Mouse (Mus musculus): ENCODE data around the gene Rdh16f2.
"Not testable (repeated sequence)": the region's sequence is repeated elsewhere in the genome, so short reads cannot be mapped to it uniquely, and the experiment has no call there.

The Rdh16f2 gene

DNA sequence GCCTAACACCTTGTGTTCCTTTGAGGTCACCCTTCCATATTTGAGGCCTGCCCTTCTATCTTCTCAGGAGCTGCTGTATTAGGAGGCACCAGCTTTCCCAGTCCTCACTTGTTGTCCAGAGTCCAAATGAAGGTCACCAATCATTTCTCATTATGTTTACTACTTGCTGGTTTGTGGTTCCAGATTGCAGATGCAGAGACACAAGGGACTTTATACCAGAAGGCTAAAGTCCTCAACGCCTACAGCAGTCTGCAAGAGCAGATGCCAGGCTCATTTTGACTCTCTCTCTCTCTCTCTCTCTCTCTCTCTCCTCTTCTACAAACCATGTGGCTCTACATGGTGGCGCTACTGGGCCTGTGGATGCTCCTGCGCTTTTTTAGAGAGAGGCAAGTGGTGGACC, at the start of gene Rdh16f2:
Gene Rdh16f2, plus strand, starts transcription at position 243 of the 400 bp plus-strand sequence.
- no peak for DNase-seq (ENCODE audit: low spot score)

DNA sequence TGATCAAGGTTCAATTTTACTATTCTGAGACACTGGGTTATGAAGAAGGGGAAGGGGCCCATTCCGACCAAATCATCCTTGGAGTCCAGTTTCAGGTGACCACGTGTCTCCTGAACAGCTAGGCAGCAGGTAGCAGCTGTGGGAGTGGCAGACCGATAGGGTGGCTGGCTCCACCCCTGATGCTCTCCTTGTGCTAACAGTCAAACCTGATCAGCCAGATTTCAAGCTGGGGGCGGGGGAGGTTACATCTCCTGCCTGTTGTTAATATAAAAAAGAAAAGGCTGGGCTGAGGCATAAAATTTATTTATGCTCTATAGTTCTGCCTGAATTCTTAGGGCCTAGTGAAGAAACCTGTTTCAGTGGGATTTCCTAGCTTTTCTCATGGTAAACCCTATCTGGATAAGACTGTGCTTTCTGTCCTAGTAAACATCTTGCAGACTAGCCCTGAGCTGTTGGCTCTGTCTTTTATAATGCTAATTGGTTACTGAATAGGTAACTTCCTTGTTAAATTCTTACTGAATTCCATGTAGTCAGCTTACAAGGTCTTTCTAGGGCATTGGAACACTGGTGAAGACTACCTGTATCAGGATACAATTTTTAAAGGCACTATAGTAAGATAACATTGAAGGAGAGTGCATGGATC, 48.9 kb upstream of the Rdh16f2 start:
- not testable (repeated sequence) for DNase-seq (ENCODE audit: low spot score)

DNA sequence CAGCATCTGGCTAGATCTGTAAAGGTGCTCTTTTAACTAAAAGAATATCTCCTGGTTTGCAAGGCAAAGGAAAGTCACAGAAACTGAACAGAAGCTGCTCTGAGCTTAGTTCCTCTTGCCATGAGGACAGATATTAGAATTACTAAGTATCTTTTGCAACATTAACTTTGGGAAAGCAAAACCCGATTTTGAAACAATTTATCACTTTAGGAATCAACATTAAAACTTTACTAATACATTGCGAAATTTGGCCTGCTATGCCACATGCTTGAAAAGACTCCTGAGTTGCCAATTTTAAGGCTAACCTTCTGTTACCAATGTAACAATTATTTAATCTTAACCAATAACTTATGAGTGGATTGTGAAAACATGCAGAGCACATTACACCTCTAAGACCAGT, 44.5 kb upstream of the Rdh16f2 start:
- DNase-seq (ENCODE audit: low spot score): not testable (repeated sequence)

DNA sequence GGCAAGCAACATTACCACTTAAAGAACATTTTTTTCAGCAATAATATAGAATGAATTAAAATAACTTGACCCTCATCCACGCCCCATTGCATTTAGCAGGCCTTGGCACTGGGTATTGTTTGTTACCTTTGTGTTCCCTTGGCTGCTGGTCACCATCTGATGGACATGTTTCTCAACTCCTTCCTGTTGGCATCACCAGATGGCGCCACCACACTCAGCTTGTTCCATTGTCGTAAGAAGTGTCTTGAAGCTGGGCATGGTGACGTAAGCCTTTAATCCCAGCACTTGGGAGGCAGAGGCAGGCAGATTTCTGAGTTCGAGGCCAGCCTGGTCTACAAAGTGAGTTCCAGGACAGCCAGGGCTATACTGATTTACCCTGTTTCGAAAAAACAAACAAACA, 40.9 kb upstream of the Rdh16f2 start:
- DNase-seq (ENCODE audit: low spot score): no peak

DNA sequence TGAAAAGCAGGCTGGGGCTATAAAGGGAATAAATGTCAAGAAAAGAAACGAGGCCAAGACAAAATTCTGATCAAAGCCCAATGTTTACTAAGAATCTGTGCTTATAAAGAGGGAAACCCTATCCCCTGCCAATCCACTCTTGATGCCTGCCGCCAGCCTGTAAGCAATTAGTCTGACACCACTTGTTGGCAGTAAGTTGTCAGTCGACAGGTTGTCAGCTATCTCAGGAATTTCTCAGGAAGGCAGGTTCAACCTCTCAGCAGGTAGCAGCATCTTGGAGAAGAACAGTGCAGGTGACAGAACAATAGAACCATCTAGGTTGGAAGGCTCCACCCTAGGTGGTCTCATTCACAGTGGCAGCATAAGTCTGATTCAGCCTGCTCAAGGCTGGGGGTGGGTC, 37.2 kb upstream of the Rdh16f2 start:
- no peak for DNase-seq (ENCODE audit: low spot score)

DNA sequence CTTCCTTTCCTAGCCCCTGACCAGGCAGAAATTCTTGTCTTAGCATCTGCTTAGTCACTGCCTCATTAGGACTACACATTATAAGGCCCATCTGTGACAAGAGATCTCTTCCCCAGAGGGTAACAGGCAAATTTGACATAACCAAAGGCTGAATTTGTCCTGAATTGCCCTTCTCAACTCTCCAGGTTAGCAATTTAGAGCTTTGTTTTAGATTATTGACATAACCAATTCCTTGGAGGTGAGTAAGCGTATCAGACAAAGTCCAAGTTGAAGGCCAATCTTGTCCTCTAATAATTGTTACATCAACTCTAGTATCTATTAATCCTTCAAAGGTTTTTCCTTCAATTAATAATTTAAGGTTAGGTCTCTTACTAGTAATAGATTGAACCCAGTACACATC, 32.1 kb upstream of the Rdh16f2 start:
- not testable (repeated sequence) for DNase-seq (ENCODE audit: low spot score)

DNA sequence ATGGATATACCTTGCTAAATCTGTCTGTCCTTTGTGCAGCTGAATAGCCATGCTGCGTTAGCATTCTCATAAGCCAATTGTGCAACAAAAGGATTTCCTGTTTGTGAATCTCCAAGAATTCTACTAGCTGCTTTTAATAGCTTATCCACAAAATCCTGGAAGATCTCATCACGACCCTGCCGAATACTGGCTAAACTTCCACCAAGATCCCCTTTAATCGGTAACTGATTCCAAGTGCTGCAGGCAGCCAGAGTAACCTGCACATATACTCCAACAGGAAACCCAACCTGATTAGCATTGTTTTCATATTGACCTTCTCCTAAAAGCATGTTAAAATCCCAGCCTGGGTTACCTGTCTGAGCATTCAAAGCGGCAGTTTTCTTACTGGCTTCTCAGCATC, 31.0 kb upstream of the Rdh16f2 start:
- DNase-seq (ENCODE audit: low spot score): no peak

DNA sequence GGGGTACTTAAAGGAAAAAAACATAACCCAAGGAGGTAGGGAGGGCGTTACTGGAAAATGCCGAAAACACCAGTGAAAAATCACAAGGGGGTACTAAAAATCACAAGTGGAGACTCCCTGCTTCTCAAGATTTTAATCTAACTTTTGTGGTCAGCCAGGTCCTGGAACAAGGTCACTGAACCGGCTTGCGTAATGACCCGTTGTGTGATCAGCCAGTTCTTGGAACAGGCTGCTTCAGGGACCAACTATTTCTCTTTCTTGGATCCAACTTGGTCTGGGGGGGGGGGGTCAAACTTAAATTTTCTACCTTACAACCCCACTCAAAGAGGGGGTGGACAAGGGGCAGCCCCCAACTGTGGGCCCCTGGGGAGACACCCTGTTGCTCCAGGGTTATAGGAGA, 28.5 kb upstream of the Rdh16f2 start:
- not testable (repeated sequence) for DNase-seq (ENCODE audit: low spot score)

DNA sequence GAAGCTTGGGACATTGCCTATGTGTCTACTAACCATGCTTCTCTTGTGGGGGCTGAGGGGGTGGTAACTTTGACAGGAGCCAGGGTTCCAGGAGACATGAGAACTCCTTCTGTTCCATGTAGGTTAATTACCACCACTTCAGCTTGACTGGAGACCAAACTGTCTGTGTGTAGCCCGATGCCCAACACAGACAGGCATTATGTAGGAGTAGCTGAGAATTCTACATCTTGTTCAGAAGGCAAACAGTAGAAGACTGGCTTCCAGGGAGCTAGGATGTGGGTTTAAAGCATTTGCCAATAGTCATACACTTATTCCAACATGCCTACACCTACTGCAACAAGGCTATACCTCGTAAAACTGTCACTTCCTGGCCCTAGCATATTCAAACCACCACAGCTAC, 27.7 kb upstream of the Rdh16f2 start:
- DNase-seq (ENCODE audit: low spot score): no peak

DNA sequence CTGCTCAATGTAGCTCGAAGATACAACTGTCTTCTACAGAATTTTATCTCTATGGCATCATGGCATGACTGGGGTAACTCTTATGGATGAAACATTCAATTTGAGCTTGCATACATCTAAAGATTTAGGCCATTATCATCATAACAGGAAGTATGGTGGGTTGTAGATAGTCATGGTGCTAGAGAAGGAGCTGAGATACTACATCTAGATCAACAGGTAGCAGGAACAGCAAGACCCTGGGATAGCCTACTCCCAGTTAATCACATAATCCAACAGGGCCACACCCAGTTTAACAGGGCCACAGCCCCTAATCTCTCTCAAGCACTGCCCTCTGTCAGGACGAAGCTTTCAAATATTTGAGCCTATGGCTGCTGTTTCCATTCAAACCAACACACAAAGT, 25.5 kb upstream of the Rdh16f2 start:
- no peak for DNase-seq (ENCODE audit: low spot score)

DNA sequence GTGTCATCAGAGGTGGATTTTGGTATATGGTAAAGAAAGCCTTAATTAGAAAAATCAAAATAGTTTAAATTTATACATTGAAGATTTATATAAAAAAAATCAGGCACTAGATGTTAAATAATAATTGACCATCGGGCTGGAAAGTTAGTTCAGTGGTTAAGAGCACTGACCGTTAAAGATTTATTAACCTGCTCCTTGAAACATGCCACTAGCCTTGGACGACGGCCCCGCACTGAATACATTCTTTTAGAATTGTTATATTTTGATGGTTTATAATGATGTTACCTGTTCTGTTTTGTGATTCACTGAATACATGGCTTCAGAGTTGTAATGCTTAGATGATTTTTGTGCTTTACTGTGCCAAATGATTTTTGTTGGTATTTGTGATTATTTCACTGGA, 20.3 kb upstream of the Rdh16f2 start:
- not testable (repeated sequence) for DNase-seq (ENCODE audit: low spot score)

DNA sequence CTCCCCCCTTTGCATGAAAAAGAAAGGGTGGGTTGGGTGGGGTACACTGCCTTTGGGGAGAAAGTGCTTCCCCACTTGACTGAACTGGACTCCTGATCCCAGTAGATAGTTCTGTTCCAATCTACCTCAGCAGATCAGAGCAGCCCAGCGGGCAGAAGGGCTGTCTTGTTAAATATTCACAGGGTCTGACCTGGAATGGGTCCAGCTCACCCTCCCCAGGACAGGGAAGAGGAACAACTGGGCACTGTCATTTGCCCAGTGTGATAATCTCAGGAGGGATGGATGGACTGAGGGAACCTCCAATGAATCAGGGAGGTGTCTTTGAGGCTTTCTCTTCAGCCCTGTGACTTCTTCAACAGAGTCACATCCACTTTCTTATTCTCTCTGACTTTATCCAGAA, 18.2 kb upstream of the Rdh16f2 start:
- no peak for DNase-seq (ENCODE audit: low spot score)

DNA sequence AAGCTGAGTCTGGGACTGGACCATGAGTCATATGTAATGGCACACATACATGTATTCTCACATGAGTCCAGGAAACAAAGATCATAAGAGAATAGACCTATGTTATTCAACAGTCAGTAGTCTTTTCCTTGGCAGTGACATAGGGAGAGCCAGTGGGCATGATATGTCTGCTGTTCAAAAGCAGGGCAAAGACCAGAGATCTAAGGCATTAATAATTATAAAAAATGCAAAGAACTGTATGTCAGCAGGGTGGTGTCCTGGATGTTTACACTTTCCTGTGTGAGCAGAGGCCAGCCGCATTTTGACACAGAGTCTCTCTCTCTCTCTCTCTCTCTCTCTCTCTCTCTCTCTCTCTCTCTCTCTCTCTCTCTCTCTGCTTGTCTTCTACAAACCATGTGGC, 16.6 kb upstream of the Rdh16f2 start, which contains the start of gene Rdh19:
Gene Rdh19, plus strand, starts transcription at position 301 of the 400 bp plus-strand sequence.
- no peak for DNase-seq (ENCODE audit: low spot score)

DNA sequence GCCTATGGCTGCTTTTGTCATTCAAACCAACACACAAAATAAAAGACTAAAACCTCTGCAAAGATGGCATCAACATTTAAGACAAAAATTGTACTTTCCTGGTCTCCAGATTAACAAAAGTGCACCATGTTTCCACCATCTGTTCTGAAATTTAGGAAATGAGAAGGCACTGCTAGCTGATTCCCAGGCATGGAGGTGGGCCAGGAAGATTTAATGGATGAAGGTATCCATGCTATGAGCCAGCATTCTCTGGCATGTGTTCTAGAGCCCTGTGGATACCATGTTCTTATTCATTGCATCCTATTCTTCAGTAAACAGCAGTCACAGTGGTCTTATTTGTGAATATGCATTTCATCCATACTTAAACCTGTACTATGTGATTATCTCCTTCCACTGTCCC, 9.9 kb upstream of the Rdh16f2 start:
- DNase-seq (ENCODE audit: low spot score): no peak

DNA sequence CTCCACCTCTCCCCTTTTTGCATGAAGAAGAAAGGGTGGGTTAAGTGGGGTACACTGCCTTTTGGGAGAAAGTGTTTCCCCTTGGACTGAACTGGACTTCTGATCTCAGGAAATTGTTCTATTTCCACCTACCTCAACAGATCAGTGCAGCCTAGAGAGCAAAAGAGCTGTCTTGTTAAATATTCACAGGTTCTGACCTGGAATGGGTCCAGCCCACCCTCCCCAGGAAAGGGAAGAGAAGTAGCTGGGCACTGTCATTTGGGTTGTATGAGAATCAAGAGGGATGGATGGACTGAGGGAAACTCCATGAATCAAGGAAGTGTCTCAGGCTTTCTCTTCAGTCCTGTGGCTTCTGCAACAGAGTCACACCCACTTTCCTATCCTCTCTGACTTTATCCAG, 1.3 kb upstream of the Rdh16f2 start:
- DNase-seq (ENCODE audit: low spot score): no peak

DNA sequence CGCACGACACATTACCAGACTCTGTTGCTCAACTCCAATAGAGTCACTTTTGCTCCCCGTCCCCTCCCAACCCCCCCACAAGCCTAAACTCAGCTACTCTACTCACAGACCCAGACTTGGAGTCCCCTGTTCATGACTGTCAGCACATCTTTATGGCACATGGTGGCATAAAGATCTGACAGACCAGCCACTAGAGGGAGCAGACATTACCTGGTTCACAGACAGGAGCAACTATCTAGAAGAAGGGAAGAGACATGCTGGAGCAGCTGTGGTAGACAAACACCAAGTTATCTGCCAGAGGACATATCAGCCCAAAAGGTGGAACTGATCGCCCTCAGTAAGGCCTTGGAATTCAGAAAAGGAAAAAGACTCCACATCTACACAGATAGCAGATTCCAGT, 6.2 kb downstream of the Rdh16f2 start:
- no peak for DNase-seq (ENCODE audit: low spot score)

DNA sequence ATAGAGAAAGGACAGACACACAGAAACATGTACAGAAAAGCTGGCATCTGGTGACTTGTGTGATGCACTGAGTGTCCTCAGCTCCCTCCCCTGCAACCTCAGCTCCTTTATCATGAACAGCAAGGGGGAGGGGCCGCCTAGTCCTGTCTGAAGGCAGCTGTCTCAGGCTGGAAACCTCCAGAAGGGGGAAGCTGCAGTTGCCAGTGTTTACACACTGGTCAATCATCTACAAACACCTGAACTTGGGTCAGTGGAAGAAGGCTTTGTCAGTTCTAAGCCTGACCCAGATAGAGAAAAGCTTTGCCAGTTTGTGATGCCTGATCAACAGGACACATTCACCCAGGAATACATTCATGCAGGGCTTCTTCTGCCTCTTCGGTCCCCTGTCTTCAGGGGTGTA, 11.4 kb downstream of the Rdh16f2 start:
- no peak for DNase-seq (ENCODE audit: low spot score)

DNA sequence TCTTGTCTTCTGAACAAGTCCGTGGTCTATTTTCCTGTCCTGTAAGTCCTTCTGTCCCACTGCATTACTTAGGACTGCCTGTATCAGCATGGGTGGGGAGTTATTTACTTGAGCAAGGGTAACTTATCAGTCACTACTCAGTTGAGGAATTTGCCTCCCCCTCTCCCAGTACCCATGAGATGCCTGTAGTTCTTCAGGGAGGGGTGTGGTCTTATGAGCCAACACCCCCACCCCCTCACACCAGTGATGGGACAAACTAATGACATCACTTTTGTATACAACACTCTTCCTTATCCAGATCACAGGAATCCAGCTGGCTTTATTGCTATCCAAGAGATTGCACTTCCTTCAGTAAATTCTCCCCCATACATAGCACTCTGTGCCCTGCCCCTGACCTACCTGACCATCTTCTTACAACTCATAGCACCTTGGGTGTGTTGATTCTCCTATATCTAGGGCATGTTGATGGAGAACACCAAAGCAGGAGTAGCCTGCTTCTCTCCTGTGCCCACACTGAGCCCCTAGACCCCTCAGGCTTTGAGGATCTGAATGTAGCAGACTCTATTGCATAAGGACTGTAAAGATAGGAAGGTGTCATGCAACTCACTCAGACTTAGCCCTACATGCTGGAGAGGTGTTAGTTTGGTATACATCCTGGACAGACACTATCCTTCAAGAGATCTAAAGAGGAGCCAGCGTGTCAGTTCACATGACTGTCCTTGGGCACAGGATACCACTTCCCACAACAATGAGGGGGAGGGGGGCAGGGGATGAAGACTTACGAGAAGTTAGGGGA, 12.2 kb downstream of the Rdh16f2 start:
- DNase-seq (ENCODE audit: low spot score): no peak

DNA sequence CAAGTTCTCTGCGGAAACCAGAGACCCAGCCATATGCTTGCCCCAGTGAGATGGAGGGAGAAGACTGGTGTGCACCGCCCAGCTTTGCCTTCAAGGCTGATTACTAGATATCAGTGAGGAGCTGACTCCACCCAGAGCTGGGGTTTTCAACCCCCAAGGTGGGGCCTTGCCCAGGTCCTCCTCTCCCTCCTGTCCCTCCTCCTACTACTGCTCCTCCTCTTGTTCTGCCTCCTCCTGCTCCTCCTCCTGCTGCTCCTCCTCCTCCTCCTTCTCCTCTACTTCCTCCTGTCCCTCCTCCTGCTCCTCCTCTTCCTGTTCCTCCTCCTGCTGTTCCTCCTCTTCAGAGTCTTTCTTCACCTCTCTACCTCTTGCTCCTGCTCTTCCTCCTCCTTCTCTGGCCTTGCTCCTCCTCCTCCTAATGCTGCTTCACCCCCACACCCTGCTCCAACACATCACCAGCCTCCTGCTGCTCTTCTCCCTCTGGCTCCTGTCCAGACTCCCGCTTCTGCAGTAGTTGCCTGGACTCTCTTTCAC, 12.9 kb downstream of the Rdh16f2 start:
- DNase-seq (ENCODE audit: low spot score): no peak

DNA sequence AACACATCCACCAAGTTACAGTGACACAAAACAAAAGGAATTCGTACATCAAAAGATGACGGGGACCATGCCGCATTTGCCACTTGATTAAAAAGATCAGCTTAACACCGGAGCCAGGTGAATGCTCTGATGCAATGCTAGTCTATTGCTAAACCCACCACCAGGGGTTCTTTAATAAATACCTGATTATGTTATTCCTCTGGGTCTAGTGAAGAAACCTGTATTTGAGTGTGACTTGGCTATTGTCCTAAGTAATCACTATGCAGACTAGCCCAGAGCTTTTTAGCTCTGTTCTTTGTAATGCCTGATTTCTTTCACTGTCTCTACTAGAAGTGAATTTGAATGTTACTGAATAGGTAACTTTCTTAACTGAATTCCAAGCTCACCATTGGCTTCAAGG, 14.8 kb downstream of the Rdh16f2 start:
- no peak for DNase-seq (ENCODE audit: low spot score)

DNA sequence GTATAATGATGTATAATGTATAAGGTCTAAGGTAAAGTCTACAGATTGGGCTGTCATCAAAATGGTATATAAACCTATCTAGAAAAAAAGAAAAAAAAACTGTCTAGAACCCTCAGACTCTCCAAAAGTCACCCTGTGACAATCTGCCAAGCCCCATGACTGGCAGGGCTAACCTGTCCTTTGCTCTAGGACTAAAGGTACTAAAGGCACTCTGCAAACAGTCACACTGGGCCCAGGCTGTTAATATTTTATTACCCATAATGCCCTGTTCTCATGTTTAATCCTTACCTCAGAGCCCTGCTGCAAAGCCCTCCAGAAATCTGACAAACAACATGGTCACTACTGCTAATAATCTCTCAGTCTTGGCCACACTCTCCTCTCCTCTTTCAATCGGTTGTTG, 20.3 kb downstream of the Rdh16f2 start:
- no peak for DNase-seq (ENCODE audit: low spot score)

DNA sequence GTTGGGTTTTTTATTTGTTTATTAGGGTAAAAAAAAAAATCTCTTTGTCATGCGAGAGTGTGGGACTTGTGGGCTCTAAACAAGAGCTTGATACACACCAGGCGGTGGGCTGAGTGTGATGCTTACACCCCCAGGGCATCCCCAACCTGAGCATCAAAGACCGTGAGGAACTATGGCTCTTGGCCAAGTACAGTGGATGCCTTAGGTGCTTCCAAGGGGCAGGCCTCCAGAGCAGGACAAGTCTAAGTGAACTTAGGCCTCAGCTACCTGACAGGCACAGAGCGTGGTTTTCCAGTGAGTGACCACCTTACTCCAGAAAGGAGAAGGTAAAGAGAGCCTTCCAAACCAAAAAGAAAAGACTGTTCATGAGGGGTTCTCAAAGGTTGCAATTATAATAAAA, 20.7 kb downstream of the Rdh16f2 start:
- DNase-seq (ENCODE audit: low spot score): no peak

DNA sequence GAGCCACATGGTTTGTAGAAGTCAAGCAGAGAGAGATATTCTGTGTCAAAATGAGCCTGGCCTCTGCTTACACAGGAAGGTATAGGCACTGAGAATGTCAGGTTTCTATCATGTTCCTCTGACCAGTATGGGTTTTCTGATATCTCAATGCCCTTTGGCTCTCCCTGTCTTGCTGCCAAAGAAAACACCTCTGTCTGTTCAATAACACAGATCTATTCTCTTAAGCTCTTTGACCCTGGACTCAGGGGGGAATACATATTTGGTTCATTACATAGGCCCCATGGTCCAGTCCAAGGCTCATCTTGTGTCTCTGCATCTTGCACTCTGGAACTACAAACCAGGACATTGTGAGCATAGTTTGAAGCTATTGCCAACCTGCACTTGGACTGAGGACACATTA, 22.3 kb downstream of the Rdh16f2 start, which contains the start of gene Rdh7:
Gene Rdh7, minus strand, starts transcription at position 213 of the 400 bp plus-strand sequence.
- DNase-seq (ENCODE audit: low spot score): no peak
